Mouse (Mus musculus) MEL (cell line): Measurements from ENCODE around the gene Pvr. TPM values are rescaled to one million over a fixed set of nuclear protein-coding genes. Genes with fewer than 3 reads are reported as not detected.

ENCODE experiments used
- DNase-seq: peaks from one replicate; pipeline ENCODE4 v3.0.0; 2011; ENCODE audit warnings: low read depth, low spot score
- H3K27ac ChIP-seq: 2 replicates; pipeline ENCODE4 v1.5.1; 2012; ENCODE audit warnings: low read depth, mild to moderate bottlenecking, control low read depth, low read length, moderate library complexity; ENCODE audit not compliant: control insufficient read depth
- H3K27me3 ChIP-seq, 2 experiments: fragments of 150-350 bp in 1 of 2; sonication (generic) in 1 of 2; 2 replicates each; pipeline ENCODE4 v1.6.1; 2012; ENCODE audit warnings: low read length in 2 of 2, mild to moderate bottlenecking in 2 of 2, improper control_type of control experiment in 1 of 2, moderate library complexity in 1 of 2; ENCODE audit not compliant: insufficient read depth in 2 of 2, control insufficient read depth in 1 of 2
- H3K36me3 ChIP-seq, 2 experiments: 2 replicates each; pipeline ENCODE4 v1.6.1; 2012 to 2014; ENCODE audit warnings: low read length in 2 of 2, improper control_type of control experiment in 1 of 2, inconsistent platforms in 1 of 2, mild to moderate bottlenecking in 1 of 2; ENCODE audit not compliant: insufficient read depth in 2 of 2, control insufficient read depth in 1 of 2
- H3K4me1 ChIP-seq, 2 experiments: fragments of 150-350 bp in 1 of 2; sonication (generic) in 1 of 2; 2 replicates each; pipeline ENCODE4 v1.6.1; 2012; ENCODE audit warnings: low read length in 2 of 2, improper control_type of control experiment in 1 of 2, mild to moderate bottlenecking in 1 of 2; ENCODE audit not compliant: insufficient read depth in 2 of 2, control insufficient read depth in 1 of 2
- H3K4me3 ChIP-seq, 2 experiments: fragments of 150-350 bp in 1 of 2; sonication (generic) in 1 of 2; 2 replicates each; pipeline ENCODE4 v1.5.1; 2012; ENCODE audit warnings: low read depth in 2 of 2, low read length in 2 of 2, mild to moderate bottlenecking in 2 of 2, moderate library complexity in 2 of 2, control low read depth in 1 of 2, improper control_type of control experiment in 1 of 2; ENCODE audit not compliant: control insufficient read depth in 1 of 2, insufficient read depth in 1 of 2
- H3K79me2 ChIP-seq: 2 replicates; pipeline ENCODE4 v1.6.1; 2012; ENCODE audit warnings: mild to moderate bottlenecking, low read length, moderate library complexity; ENCODE audit not compliant: control insufficient read depth, poor library complexity, insufficient read depth
- H3K9ac ChIP-seq: 2 replicates; pipeline ENCODE4 v1.6.1; 2012; ENCODE audit warnings: low read depth, mild to moderate bottlenecking, control low read depth, low read length, moderate library complexity; ENCODE audit not compliant: control insufficient read depth, poor library complexity, severe bottlenecking
- H3K9me3 ChIP-seq: fragments of 150-350 bp; sonication (generic); replicated peaks from 2 replicates; pipeline ENCODE4 v1.6.1; 2012; ENCODE audit warnings: mild to moderate bottlenecking, low read length, improper control_type of control experiment, moderate library complexity; ENCODE audit not compliant: insufficient read depth
- BHLHE40 ChIP-seq: IDR thresholded peaks from 2 replicates; pipeline ENCODE4 v1.6.1; 2012; ENCODE audit warnings: low read depth, mild to moderate bottlenecking, inconsistent platforms, low read length, improper control_type of control experiment, borderline replicate concordance
- CHD2 ChIP-seq: IDR thresholded peaks from 2 replicates; pipeline ENCODE4 v1.6.1; 2011; ENCODE audit warnings: low read length, improper control_type of control experiment
- ELF1 ChIP-seq: IDR thresholded peaks from 2 replicates; pipeline ENCODE4 v1.6.1; 2014; ENCODE audit warnings: low read depth, mild to moderate bottlenecking, inconsistent platforms, low read length, improper control_type of control experiment, moderate library complexity
- EP300 ChIP-seq, 2 experiments: IDR thresholded peaks; 2 replicates each; pipeline ENCODE4 v1.6.1; 2011; ENCODE audit warnings: improper control_type of control experiment in 2 of 2, low read length in 2 of 2, low read depth in 1 of 2, mild to moderate bottlenecking in 1 of 2
- KAT2A ChIP-seq: conservative IDR thresholded peaks from 2 replicates; pipeline ENCODE4 v1.6.1; 2012; ENCODE audit warnings: low read depth, low read length, improper control_type of control experiment, inconsistent platforms
- MAFK ChIP-seq: IDR thresholded peaks from 2 replicates; pipeline ENCODE4 v1.6.1; 2011; ENCODE audit warnings: low read depth, mild to moderate bottlenecking, low read length, improper control_type of control experiment, borderline replicate concordance
- MAX ChIP-seq: IDR thresholded peaks from 2 replicates; pipeline ENCODE4 v1.6.1; 2011; ENCODE audit warnings: low read length, improper control_type of control experiment
- MAZ ChIP-seq: IDR thresholded peaks from 2 replicates; pipeline ENCODE4 v1.6.1; 2012; ENCODE audit warnings: low read depth, mild to moderate bottlenecking, inconsistent platforms, low read length, improper control_type of control experiment
- MEF2A ChIP-seq: IDR thresholded peaks from 2 replicates; pipeline ENCODE4 v1.6.1; 2014; ENCODE audit warnings: low read depth, mild to moderate bottlenecking, inconsistent platforms, low read length, improper control_type of control experiment; ENCODE audit not compliant: poor library complexity, insufficient replicate concordance, severe bottlenecking; ENCODE audit errors: extremely low read depth
- NELFE ChIP-seq: IDR thresholded peaks from 2 replicates; pipeline ENCODE4 v1.6.1; 2011; ENCODE audit warnings: low read depth, low read length, improper control_type of control experiment
- NRF1 ChIP-seq: IDR thresholded peaks from 2 replicates; pipeline ENCODE4 v1.6.1; 2014; ENCODE audit warnings: low read depth, mild to moderate bottlenecking, inconsistent platforms, low read length, improper control_type of control experiment, moderate library complexity; ENCODE audit not compliant: poor library complexity, insufficient read depth, severe bottlenecking
- POLR2AphosphoS2 ChIP-seq: IDR thresholded peaks from 2 replicates; pipeline ENCODE4 v1.6.1; 2011; ENCODE audit warnings: low read length, improper control_type of control experiment
- POLR2AphosphoS5 ChIP-seq: IDR thresholded peaks from 2 replicates; pipeline ENCODE4 v1.6.1; 2012; ENCODE audit warnings: low read depth, borderline replicate concordance, mild to moderate bottlenecking, inconsistent platforms, low read length, moderate library complexity, mixed read lengths
- RCOR1 ChIP-seq: IDR thresholded peaks from 2 replicates; pipeline ENCODE4 v1.6.1; 2012; ENCODE audit warnings: low read depth, mild to moderate bottlenecking, inconsistent platforms, low read length, improper control_type of control experiment
- SMC3 ChIP-seq: IDR thresholded peaks from 2 replicates; pipeline ENCODE4 v1.6.1; 2011; ENCODE audit warnings: low read depth, low read length, improper control_type of control experiment
- TCF12 ChIP-seq: IDR thresholded peaks from 2 replicates; pipeline ENCODE4 v1.6.1; 2014; ENCODE audit warnings: low read depth, mild to moderate bottlenecking, inconsistent platforms, low read length, improper control_type of control experiment, moderate library complexity
- UBTF ChIP-seq: IDR thresholded peaks from 2 replicates; pipeline ENCODE4 v1.6.1; 2012; ENCODE audit warnings: low read depth, mild to moderate bottlenecking, inconsistent platforms, low read length, improper control_type of control experiment, moderate library complexity, borderline replicate concordance; ENCODE audit not compliant: insufficient read depth
- USF1 ChIP-seq: IDR thresholded peaks from 2 replicates; pipeline ENCODE4 v1.6.1; 2014; ENCODE audit warnings: low read depth, mild to moderate bottlenecking, inconsistent platforms, low read length, improper control_type of control experiment, moderate library complexity
- USF2 ChIP-seq, 2 experiments: IDR thresholded peaks; 2 replicates each; pipeline ENCODE4 v1.6.1; 2011 to 2012; ENCODE audit warnings: improper control_type of control experiment in 2 of 2, low read length in 2 of 2, borderline replicate concordance in 1 of 2, inconsistent platforms in 1 of 2, low read depth in 1 of 2, mild to moderate bottlenecking in 1 of 2; ENCODE audit not compliant: insufficient read depth in 1 of 2
- ZC3H11A ChIP-seq: IDR thresholded peaks from 2 replicates; pipeline ENCODE4 v1.6.1; 2012; ENCODE audit warnings: low read depth, mild to moderate bottlenecking, inconsistent platforms, low read length, improper control_type of control experiment
- ZKSCAN1 ChIP-seq: IDR thresholded peaks from 2 replicates; pipeline ENCODE4 v1.6.1; 2012; ENCODE audit warnings: low read depth, mild to moderate bottlenecking, inconsistent platforms, low read length, improper control_type of control experiment, moderate library complexity
- ZMIZ1 ChIP-seq: IDR thresholded peaks from 2 replicates; pipeline ENCODE4 v1.6.1; 2012; ENCODE audit warnings: low read depth, mild to moderate bottlenecking, inconsistent platforms, low read length, improper control_type of control experiment, moderate library complexity
- polyA plus RNA-seq, 2 experiments: library from polyadenylated mRNA; stranded (reverse) in 1 of 2; unstranded in 1 of 2; fragments of >175 nt in 1 of 2; fragments of >200 nt in 1 of 2; gene quantifications; 2 replicates each; pipeline versions ENCODE4 v1.2.1 to v1.2.4; 2012; ENCODE audit warnings: low replicate concordance in 2 of 2, low read depth in 1 of 2; ENCODE audit not compliant: insufficient read length in 2 of 2, insufficient read depth in 1 of 2, missing spikeins in 1 of 2
- total RNA-seq: library from RNA; depleted of rRNA; stranded (reverse); fragments of 300-350 nt; gene quantifications from 2 replicates; pipeline ENCODE4 v1.2.3, GENCODE M21; 2012

The Pvr gene
- total and polyA plus RNA-seq, 3 experiments = not detected

GRCm38 (mm10) chr7:19928486-19928885 lies 7.5 kb upstream of the Pvr start:
- Histone ChIP-seq H3K79me2 (no peaks in the 10 kb centered on the region), H3K4me3 (no peak overlapping the region), H3K4me1 (peaks cover 2 to 5% of the 10 kb centered on the region in 2 experiments; a peak in 1 of 4 replicates), H3K9me3 (no peaks in the 10 kb centered on the region), H3K27ac (no peak overlapping the region), H3K9ac (no peak overlapping the region), H3K36me3 (0 out of 4 replicates have a peak, but pooled peaks cover 0 to 3% of the 10 kb centered on the region in 2 experiments), H3K27me3 (peaks cover 3 to 8% of the 10 kb centered on the region in 2 experiments)
- TF ChIP-seq KAT2A (no peak), USF1 (no peak), ZMIZ1 (no peak), MAFK (no peak)
- DNase-seq = no peak

GRCm38 (mm10) chr7:19926849-19927480 lies 6.0 kb upstream of the Pvr start:
- Histone ChIP-seq H3K9me3 (no peaks in the 10 kb centered on the region), H3K4me3 (no peak overlapping the region)
- DNase-seq = no peak

GRCm38 (mm10) chr7:19925376-19925775 lies 4.4 kb upstream of the Pvr start:
- TF ChIP-seq NELFE (no peak), ZKSCAN1 (no peak), MAX (no peak), ZC3H11A (no peak), ZMIZ1 (no peak), POLR2AphosphoS5 (no peak), POLR2AphosphoS2 (no peak), SMC3 (no peak), ELF1 (no peak), NRF1 (no peak), KAT2A (no peak), MAFK (no peak), UBTF (no peak), EP300 (IDR thresholded peaks at IDR 0.05; ENCODE audit: low read depth in 1 of 2, low read length in 2 of 2) (no peak), TCF12 (no peak)
- Histone ChIP-seq H3K4me3 (no peak overlapping the region), H3K27me3 (peaks cover 3 to 8% of the 10 kb centered on the region in 2 experiments), H3K9ac (no peak overlapping the region), H3K9me3 (no peaks in the 10 kb centered on the region), H3K36me3 (no peaks in the 10 kb centered on the region), H3K27ac (no peak overlapping the region), H3K79me2 (no peaks in the 10 kb centered on the region), H3K4me1 (no peaks in the 10 kb centered on the region; a peak in 1 of 4 replicates)
- DNase-seq = no peak

More at GRCm38 (mm10) chr7:19926849-19927480, 6.0 kb upstream of the Pvr start:
- no peaks in the 10 kb centered on the region for H3K36me3 ChIP-seq
- no peak overlapping the region for H3K27ac ChIP-seq
- peaks cover 0 to under 1% of the 10 kb centered on the region in 2 experiments; a peak in 1 of 4 replicates for H3K4me1 ChIP-seq
- TF ChIP-seq MAFK (no peak), USF2 (IDR thresholded peaks at IDR 0.05; ENCODE audit: borderline replicate concordance in 1 of 2, insufficient read depth in 1 of 2, low read depth in 1 of 2, low read length in 2 of 2) (no peak), POLR2AphosphoS2 (no peak), EP300 (IDR thresholded peaks at IDR 0.05; ENCODE audit: low read depth in 1 of 2, low read length in 2 of 2) (no peak), CHD2 (no peak), BHLHE40 (no peak), NRF1 (no peak), MAZ (no peak), RCOR1 (no peak), POLR2AphosphoS5 (no peak), MEF2A (no peak), ELF1 (no peak), TCF12 (no peak)
- TF ChIP-seq, all 39 proteins: peak for 0
- Histone ChIP-seq H3K9ac (no peak overlapping the region), H3K27me3 (peaks cover 3 to 8% of the 10 kb centered on the region in 2 experiments), H3K79me2 (no peaks in the 10 kb centered on the region)
